Mouse (Mus musculus) forebrain, embryonic 10.5 days (tissue): ENCODE measurements around the gene Plet1. TPM values are rescaled to one million over a fixed set of nuclear protein-coding genes. Genes with fewer than 3 reads are reported as not detected.

Experiments
- DNase-seq: peaks from one replicate; pipeline ENCODE4 v3.0.0-alpha.2; 2017; ENCODE audit warnings: low spot score; ENCODE audit errors: extremely low spot score
- H3K27ac ChIP-seq: fragments of 300-500 bp; sonication (generic); 2 replicates; pipeline ENCODE4 v1.5.1; 2016; ENCODE audit warnings: mild to moderate bottlenecking
- H3K27me3 ChIP-seq: fragments of 300-500 bp; sonication (generic); 2 replicates; pipeline ENCODE4 v1.6.1; 2016; ENCODE audit warnings: mild to moderate bottlenecking; ENCODE audit not compliant: poor library complexity, severe bottlenecking
- H3K36me3 ChIP-seq: fragments of 300-500 bp; sonication (generic); replicated peaks from 2 replicates; pipeline ENCODE4 v1.6.1; 2016; ENCODE audit warnings: mild to moderate bottlenecking, moderate library complexity
- H3K4me1 ChIP-seq: fragments of 300-500 bp; sonication (generic); 2 replicates; pipeline ENCODE4 v1.6.1; 2016
- H3K4me3 ChIP-seq: fragments of 300-500 bp; sonication (generic); 2 replicates; pipeline ENCODE4 v1.5.1; 2016; ENCODE audit warnings: mild to moderate bottlenecking, moderate library complexity
- H3K9me3 ChIP-seq: fragments of 300-500 bp; sonication (generic); 2 replicates; pipeline ENCODE4 v1.6.1; 2016; ENCODE audit warnings: mild to moderate bottlenecking, moderate library complexity
- WGBS: fragments of 180-500 bp; shearing (Covaris S2); methylation state at CpG from one replicate; pipeline ENCODE4 v1.1.7; 2016; 5-methylcytosine and 5-hydroxymethylcytosine counted together
- polyA plus RNA-seq: library from polyadenylated mRNA; unstranded; fragments of >200 nt; fragmentation: Nextera tagmentation; extraction: Ambion mirVana; gene quantifications from 2 replicates; pipeline ENCODE4 v1.2.1, GENCODE M21; 2016

Plet1 gene
- polyA plus RNA-seq, 1 experiment from 2014 or later: 0.24 TPM

GRCm38 (mm10) chr9:50552206-50552605, 57.9 kb downstream of the Plet1 start:
- no peak overlapping the region for H3K4me3 ChIP-seq
- H3K9me3 ChIP-seq: no peaks in the 10 kb centered on the region
- no peak overlapping the region for H3K27ac ChIP-seq
- WGBS: 88% methylated on average over 5 of the region's 5 CpGs
- H3K36me3 ChIP-seq: no peaks in the 10 kb centered on the region
- H3K27me3 ChIP-seq: no peaks in the 10 kb centered on the region
- peaks cover 21% of the 10 kb centered on the region for H3K4me1 ChIP-seq
- no peak for DNase-seq

GRCm38 (mm10) chr9:50553547-50553946, 59.2 kb downstream of the Plet1 start:
- WGBS: 84% methylated on average over 2 of the region's 2 CpGs
- Histone ChIP-seq H3K36me3 (no peaks in the 10 kb centered on the region), H3K27me3 (no peaks in the 10 kb centered on the region), H3K9me3 (no peaks in the 10 kb centered on the region), H3K4me1 (peaks cover 21% of the 10 kb centered on the region), H3K4me3 (no peak overlapping the region), H3K27ac (peak overlapping the region; percentile 85; the same call in 1 of the 2 replicates)
- no peak for DNase-seq

GRCm38 (mm10) chr9:50554241-50555093, 60.1 kb downstream of the Plet1 start, which contains the start of gene Il18:
TSS of gene Il18 (plus strand) at chr9:50554827.
- Histone ChIP-seq H3K9me3 (no peaks in the 10 kb centered on the region), H3K36me3 (no peaks in the 10 kb centered on the region), H3K27ac (peak within 1 kb of the TSS; percentile 85), H3K27me3 (no peaks in the 10 kb centered on the region), H3K4me3 (peak within 1 kb of the TSS; percentile 43), H3K4me1 (peaks cover 21% of the 10 kb centered on the region)
- peak; percentile 79 for DNase-seq
- WGBS: 21% methylated on average over 12 of the region's 12 CpGs

- 5% methylated on average over 2 of the region's 2 CpGs for whole genome bisulfite sequencing
- Histone ChIP-seq H3K9me3 (no peaks in the 10 kb centered on the region), H3K36me3 (no peaks in the 10 kb centered on the region), H3K4me3 (peak within 1 kb of the TSS; percentile 43), H3K27ac (peak within 1 kb of the TSS; percentile 85), H3K27me3 (no peaks in the 10 kb centered on the region), H3K4me1 (peaks cover 21% of the 10 kb centered on the region)
- no peak for DNase-seq
These were observed 60.7 kb downstream of the Plet1 start, which contains the start of gene Bco2 for GRCm38 (mm10) chr9:50555094-50555446. TSS of gene Bco2 (minus strand) at chr9:50555181.

Other genes with a start within 250 kb of the Plet1 start
- gene Rpl10-ps3, start 149.6 kb upstream of the Plet1 start, polyA plus RNA-seq: 168 and 208 TPM in 2 replicates
- gene Pts, start 34.2 kb downstream of the Plet1 start, polyA plus RNA-seq: 81.2 and 86.5 TPM in 2 replicates
- gene Il18, start 60.3 kb downstream of the Plet1 start, polyA plus RNA-seq: 3.7 and 4.5 TPM in 2 replicates
- 0.25 TPM in 2 replicates for gene Bco2, start 60.7 kb downstream of the Plet1 start, polyA plus RNA-seq
- gene Tex12, start 66.8 kb downstream of the Plet1 start, polyA plus RNA-seq: 0.17 TPM in 1 of 2 replicates, not detected in the other
- 325 and 340 TPM in 2 replicates for gene Sdhd, start 109.3 kb downstream of the Plet1 start, polyA plus RNA-seq
- 308 and 321 TPM in 2 replicates for gene Timm8b, start 109.4 kb downstream of the Plet1 start, polyA plus RNA-seq
- 6.5 and 7.9 TPM in 2 replicates for gene Pih1d2, start 122.8 kb downstream of the Plet1 start, polyA plus RNA-seq
- gene Nkapd1, start 122.9 kb downstream of the Plet1 start, polyA plus RNA-seq: 20.5 and 22.1 TPM in 2 replicates
- 54.0 and 59.0 TPM in 2 replicates for gene Dlat, start 165.3 kb downstream of the Plet1 start, polyA plus RNA-seq
- gene Dixdc1, start 245.0 kb downstream of the Plet1 start, polyA plus RNA-seq: 22.2 and 23.0 TPM in 2 replicates